Mouse (Mus musculus) CH12.LX (cell line): Measurements from ENCODE around the gene Dscam. TPM values are rescaled to one million over a fixed set of nuclear protein-coding genes. Genes with fewer than 3 reads are reported as not detected.
"Not testable (repeated sequence)": the region's sequence is repeated elsewhere in the genome, so short reads cannot be mapped to it uniquely, and the experiment has no call there.

Experiments
- DNase-seq: peaks from one replicate; pipeline ENCODE4 v3.0.0-alpha.2; 2013; ENCODE audit errors: extremely low read depth
- H3K27ac ChIP-seq: 2 replicates; pipeline ENCODE4 v1.5.1; 2012; ENCODE audit warnings: low read depth, mild to moderate bottlenecking, control low read depth, moderate library complexity; ENCODE audit not compliant: insufficient read depth
- H3K27me3 ChIP-seq: replicated peaks from 2 replicates; pipeline ENCODE3; 2012; ENCODE audit warnings: inconsistent platforms
- H3K36me3 ChIP-seq, 2 experiments: replicated peaks in 1 of 2; 2 replicates each; pipeline versions ENCODE3 to v1.6.1; 2012; ENCODE audit warnings: inconsistent platforms in 1 of 2, low read length in 1 of 2, mild to moderate bottlenecking in 1 of 2, mixed read lengths in 1 of 2, moderate library complexity in 1 of 2; ENCODE audit not compliant: control insufficient read depth in 1 of 2, insufficient read depth in 1 of 2
- H3K4me1 ChIP-seq, 2 experiments: 2 replicates each; pipeline ENCODE4 v1.6.1; 2012; ENCODE audit warnings: inconsistent platforms in 1 of 2, moderate library complexity in 1 of 2; ENCODE audit not compliant: insufficient read depth in 2 of 2, control insufficient read depth in 1 of 2
- H3K4me2 ChIP-seq: 2 replicates; pipeline ENCODE4 v1.6.1; 2012; ENCODE audit warnings: low read depth, mild to moderate bottlenecking, control low read depth; ENCODE audit not compliant: poor library complexity, insufficient read depth, severe bottlenecking
- H3K4me3 ChIP-seq, 3 experiments: fragments of 150-350 bp in 1 of 3; sonication (generic) in 1 of 3; replicated peaks in 1 of 3; 2 replicates each; pipeline versions ENCODE3 to v1.5.1; 2011 to 2012; ENCODE audit warnings: low read depth in 2 of 3, low read length in 2 of 3, mild to moderate bottlenecking in 2 of 3, moderate library complexity in 2 of 3, control low read depth in 1 of 3, improper control_type of control experiment in 1 of 3, inconsistent platforms in 1 of 3, mixed read lengths in 1 of 3; ENCODE audit not compliant: poor library complexity in 1 of 3
- H3K79me2 ChIP-seq: replicated peaks from 2 replicates; pipeline ENCODE4 v1.6.1; 2012; ENCODE audit warnings: mild to moderate bottlenecking, moderate library complexity; ENCODE audit not compliant: control insufficient read depth, poor library complexity, insufficient read depth, severe bottlenecking; ENCODE audit errors: extremely low read depth
- H3K9ac ChIP-seq: 2 replicates; pipeline ENCODE4 v1.6.1; 2012; ENCODE audit warnings: low read depth, mild to moderate bottlenecking, control low read depth, moderate library complexity; ENCODE audit not compliant: insufficient read depth
- H3K9me3 ChIP-seq: replicated peaks from 2 replicates; pipeline ENCODE3; 2012; ENCODE audit warnings: low read length, inconsistent platforms, mixed read lengths
- CTCF ChIP-seq, 2 experiments: IDR thresholded peaks in 1 of 2; conservative IDR thresholded peaks in 1 of 2; 2 replicates each; pipeline ENCODE4 v1.5.1; 2011 to 2012; ENCODE audit warnings: low read depth in 2 of 2, low read length in 2 of 2, improper control_type of control experiment in 1 of 2, inconsistent platforms in 1 of 2, mild to moderate bottlenecking in 1 of 2, moderate library complexity in 1 of 2
- EP300 ChIP-seq: IDR thresholded peaks from 2 replicates; pipeline ENCODE4 v1.6.1; 2011; ENCODE audit warnings: low read length, improper control_type of control experiment
- GABPA ChIP-seq: IDR thresholded peaks from 2 replicates; pipeline ENCODE4 v1.6.1; 2012; ENCODE audit warnings: low read depth, low read length, improper control_type of control experiment, inconsistent platforms; ENCODE audit not compliant: insufficient replicate concordance
- HCFC1 ChIP-seq: IDR thresholded peaks from 2 replicates; pipeline ENCODE4 v1.6.1; 2012; ENCODE audit warnings: low read depth, mild to moderate bottlenecking, inconsistent platforms, low read length, improper control_type of control experiment
- JUN ChIP-seq: IDR thresholded peaks from 2 replicates; pipeline ENCODE4 v1.6.1; 2011; ENCODE audit warnings: low read depth, mild to moderate bottlenecking, low read length, improper control_type of control experiment, moderate library complexity; ENCODE audit not compliant: insufficient read depth
- JUND ChIP-seq: conservative IDR thresholded peaks from 2 replicates; pipeline ENCODE4 v1.6.1; 2011; ENCODE audit warnings: low read depth, low read length, improper control_type of control experiment
- KAT2A ChIP-seq: IDR thresholded peaks from 2 replicates; pipeline ENCODE4 v1.6.1; 2012; ENCODE audit warnings: low read length, improper control_type of control experiment, inconsistent platforms; ENCODE audit not compliant: insufficient replicate concordance
- MAZ ChIP-seq: IDR thresholded peaks from 2 replicates; pipeline ENCODE4 v1.6.1; 2012; ENCODE audit warnings: low read depth, mild to moderate bottlenecking, inconsistent platforms, low read length, improper control_type of control experiment, moderate library complexity
- PAX5 ChIP-seq: IDR thresholded peaks from 2 replicates; pipeline ENCODE4 v1.6.1; 2012; ENCODE audit warnings: low read length, inconsistent platforms, mixed read lengths
- RAD21 ChIP-seq: IDR thresholded peaks from 2 replicates; pipeline ENCODE4 v1.6.1; 2011; ENCODE audit warnings: low read depth, mild to moderate bottlenecking, low read length, improper control_type of control experiment, moderate library complexity
- RCOR1 ChIP-seq: conservative IDR thresholded peaks from 2 replicates; pipeline ENCODE4 v1.6.1; 2012; ENCODE audit warnings: low read depth, mild to moderate bottlenecking, inconsistent platforms, low read length, improper control_type of control experiment
- USF2 ChIP-seq: conservative IDR thresholded peaks from 2 replicates; pipeline ENCODE4 v1.6.1; 2011; ENCODE audit warnings: low read depth, low read length, improper control_type of control experiment
- ZKSCAN1 ChIP-seq: IDR thresholded peaks from 2 replicates; pipeline ENCODE4 v1.6.1; 2012; ENCODE audit warnings: low read depth, inconsistent platforms, low read length, improper control_type of control experiment, borderline replicate concordance
- ZMIZ1 ChIP-seq: IDR thresholded peaks from 2 replicates; pipeline ENCODE4 v1.6.1; 2012; ENCODE audit warnings: low read depth, mild to moderate bottlenecking, inconsistent platforms, low read length, improper control_type of control experiment
- dilution Hi-C: fragments of 300-500 bp; cut with MboI; formaldehyde crosslinking; loops from 2 replicates; pipeline ENCODE4 v1.14.3; 2020; ENCODE audit warnings: low sequenced_read_pairs; ENCODE audit not compliant: extremely low pct_unique_long_range_greater_than_20kb, extremely low pct_ligation_motif_present
- in situ Hi-C: fragments of 300-500 bp; cut with MboI; formaldehyde crosslinking; loops from 3 replicates; pipeline ENCODE4 v1.14.3; 2019; ENCODE audit warnings: low sequenced_read_pairs, low pct_ligation_motif_present, low pct_unique_long_range_greater_than_20kb, mixed read lengths
- polyA plus RNA-seq: library from polyadenylated mRNA; unstranded; fragments of >175 nt; gene quantifications from 2 replicates; pipeline ENCODE4 v1.2.1, GENCODE M21; 2012; ENCODE audit warnings: low read depth; ENCODE audit not compliant: insufficient read length
- total RNA-seq, 2 experiments: library from RNA; depleted of rRNA; stranded (reverse); fragments of 300-350 nt in 1 of 2; fragments of >200 nt in 1 of 2; gene quantifications; 2 replicates each; pipeline ENCODE4 v1.2.3; 2012 to 2014

Gene Dscam
- total and polyA plus RNA-seq, 3 experiments = under 0.01 to 0.39 (median 0.12) TPM

DNA sequence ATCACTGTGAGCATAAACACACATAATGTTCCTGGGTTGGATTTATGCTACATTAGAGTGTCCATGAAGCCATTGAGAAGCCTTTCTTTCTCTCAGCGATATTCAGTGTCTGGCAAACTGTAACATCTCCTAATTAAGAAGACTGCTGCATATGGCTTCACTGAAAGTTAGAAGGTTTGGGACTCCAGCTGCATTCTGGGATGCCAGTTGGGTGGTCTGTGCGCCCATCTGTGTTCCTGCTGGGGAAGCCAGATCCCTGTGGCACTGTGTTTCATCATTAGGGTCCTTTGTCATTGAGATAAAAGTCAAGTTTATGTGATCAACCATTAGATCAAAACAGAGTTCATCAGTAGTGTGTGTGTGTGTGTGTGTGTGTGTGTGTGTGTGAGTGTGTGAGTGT is 284.7 kb downstream of the Dscam start:
- no peak for TF ChIP-seq ZMIZ1
- TF ChIP-seq GABPA = no peak
- no peak for TF ChIP-seq JUND
- no peak for TF ChIP-seq EP300
- TF ChIP-seq CTCF (conservative IDR thresholded peaks at IDR 0.05 in 1 of 2, IDR thresholded peaks at IDR 0.05 in 1 of 2; ENCODE audit: low read depth in 2 of 2, low read length in 2 of 2) = no peak
- TF ChIP-seq HCFC1 = no peak
- TF ChIP-seq PAX5 = no peak
- TF ChIP-seq USF2 = no peak
- TF ChIP-seq RCOR1 = no peak
- TF ChIP-seq ZKSCAN1 = no peak
- TF ChIP-seq MAZ = no peak
- no peaks in the 10 kb centered on the region for H3K36me3 ChIP-seq
- dilution Hi-C loops = no loop called here
- H3K4me2 ChIP-seq = no peak overlapping the region
- H3K27me3 ChIP-seq = no peaks in the 10 kb centered on the region
- no peak overlapping the region for H3K9ac ChIP-seq
- H3K9me3 ChIP-seq = no peaks in the 10 kb centered on the region
- H3K4me1 ChIP-seq = no peaks in the 10 kb centered on the region
- H3K4me3 ChIP-seq = no peak overlapping the region
- DNase-seq = no peak
- H3K79me2 ChIP-seq = no peaks in the 10 kb centered on the region
- in situ Hi-C loops = no loop called here
- no peak overlapping the region for H3K27ac ChIP-seq

DNA sequence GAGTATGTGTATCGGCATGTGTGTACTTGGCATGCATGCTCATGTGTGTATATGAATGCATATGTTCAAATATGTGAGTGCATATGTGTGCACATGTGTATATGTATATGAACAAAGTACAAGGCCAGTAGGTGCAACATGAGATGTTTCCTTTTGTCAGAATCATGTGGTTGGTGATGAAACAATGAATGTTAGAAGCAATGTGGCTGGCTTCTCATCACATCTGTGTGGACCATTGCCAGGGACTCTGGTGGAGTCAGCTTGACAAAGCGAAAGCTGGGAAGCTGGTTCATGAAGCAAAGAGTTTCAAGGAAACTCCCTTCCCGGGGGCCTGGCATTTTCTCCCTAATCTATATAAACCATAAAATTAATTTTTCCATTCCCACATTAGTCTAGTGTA is 286.0 kb downstream of the Dscam start:
- H3K36me3 ChIP-seq, dilution Hi-C loops, H3K4me3 ChIP-seq, H3K79me2 ChIP-seq, H3K9ac ChIP-seq, in situ Hi-C loops, H3K4me2 ChIP-seq, DNase-seq, H3K4me1 ChIP-seq, H3K9me3 ChIP-seq, H3K27me3 ChIP-seq, H3K27ac ChIP-seq: not testable (repeated sequence)

DNA sequence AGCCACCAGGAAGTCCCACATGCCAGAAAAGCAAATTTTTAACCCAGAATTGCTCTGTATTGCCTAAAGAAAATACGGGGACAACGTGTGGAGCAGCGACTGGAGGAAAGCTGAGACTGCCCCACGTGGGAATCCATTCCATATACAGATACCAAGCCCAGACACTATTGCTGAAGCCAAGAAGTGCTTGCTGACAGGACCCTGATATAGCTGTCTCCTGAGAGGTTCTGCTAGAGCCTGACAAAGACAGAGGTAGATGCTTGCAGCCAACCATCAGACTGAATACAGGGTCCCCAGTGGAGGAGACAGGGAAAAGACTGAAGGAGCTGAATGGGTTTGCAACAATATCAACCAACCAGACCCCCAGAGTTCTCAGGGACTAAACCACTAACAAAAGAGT is 293.3 kb downstream of the Dscam start:
- Histone ChIP-seq H3K4me2 (no peak overlapping the region), H3K79me2 (no peaks in the 10 kb centered on the region), H3K4me3 (no peak overlapping the region), H3K27ac (no peak overlapping the region), H3K4me1 (no peaks in the 10 kb centered on the region), H3K9ac (no peak overlapping the region), H3K9me3 (no peaks in the 10 kb centered on the region), H3K27me3 (no peaks in the 10 kb centered on the region), H3K36me3 (no peaks in the 10 kb centered on the region)
- TF ChIP-seq RAD21 (no peak), KAT2A (no peak), JUN (no peak), PAX5 (no peak)
- DNase-seq = no peak
- dilution Hi-C loops = no loop called here
- in situ Hi-C loops = no loop called here
